Mouse (Mus musculus): ENCODE measurements around the gene Hmx3.

- no peak for TF ChIP-seq POLR2A (IDR thresholded peaks at IDR 0.05; ENCODE audit: low read depth, low read length)
- no peak for TF ChIP-seq CTCF (IDR thresholded peaks at IDR 0.05; ENCODE audit: borderline replicate concordance, insufficient read depth, low read length)
These were observed 10.1 kb downstream of the Hmx3 start for GRCm38 (mm10) chr7:131552781-131553180.
